Mouse (Mus musculus) kidney, postnatal 0 days (tissue): ENCODE data around the gene Hmcn1. TPM values are rescaled to one million over a fixed set of nuclear protein-coding genes. Genes with fewer than 3 reads are reported as not detected.

Source experiments
- ATAC-seq: fragments of 200-750 bp; cut with Nextera tagmentation; replicated peaks from 2 replicates; pipeline ENCODE4 v1.8.0; 2017; ENCODE audit warnings: low read depth, moderate number of reproducible peaks, moderate TSS enrichment, moderate library complexity; ENCODE audit not compliant: low FRiP score
- DNase-seq: peaks from one replicate; pipeline ENCODE4 v3.0.0-alpha.2; 2016; ENCODE audit warnings: low spot score
- H3K27ac ChIP-seq: fragments of 300-500 bp; sonication (generic); 2 replicates; pipeline ENCODE4 v1.5.1; 2014; ENCODE audit warnings: mild to moderate bottlenecking
- H3K27me3 ChIP-seq: fragments of 300-500 bp; sonication (generic); 2 replicates; pipeline ENCODE4 v1.6.1; 2014; ENCODE audit warnings: low read length, mixed read lengths; ENCODE audit not compliant: insufficient read depth
- H3K36me3 ChIP-seq: fragments of 300-500 bp; sonication (generic); 2 replicates; pipeline ENCODE4 v1.6.1; 2014; ENCODE audit warnings: low read length, mixed read lengths; ENCODE audit not compliant: insufficient read depth
- H3K4me1 ChIP-seq: fragments of 300-500 bp; sonication (generic); replicated peaks from 2 replicates; pipeline ENCODE4 v1.6.1; 2014; ENCODE audit warnings: antibody characterized with exemption, low read length, mixed read lengths; ENCODE audit not compliant: insufficient read depth
- H3K4me2 ChIP-seq: fragments of 300-500 bp; sonication (generic); 2 replicates; pipeline ENCODE4 v1.6.1; 2014; ENCODE audit warnings: mild to moderate bottlenecking, low read length, moderate library complexity, mixed read lengths
- H3K4me3 ChIP-seq: fragments of 300-500 bp; sonication (generic); replicated peaks from 2 replicates; pipeline ENCODE4 v1.5.1; 2014; ENCODE audit warnings: low read depth, low read length
- H3K9ac ChIP-seq: fragments of 300-500 bp; sonication (generic); 2 replicates; pipeline ENCODE4 v1.6.1; 2014; ENCODE audit warnings: low read depth, low read length
- H3K9me3 ChIP-seq: fragments of 300-500 bp; sonication (generic); replicated peaks from 2 replicates; pipeline ENCODE4 v1.6.1; 2016; ENCODE audit warnings: low read length, inconsistent platforms, mixed read lengths
- CTCF ChIP-seq: IDR thresholded peaks from 2 replicates; pipeline ENCODE4 v1.5.1; 2016; ENCODE audit warnings: antibody characterized with exemption, low read depth, mild to moderate bottlenecking, moderate library complexity
- WGBS: fragments of 180-500 bp; shearing (Covaris S2); extraction: QIAGEN DNeasy Blood & Tissue Kit; methylation state at CpG from one replicate; pipeline ENCODE4 v1.1.7; 2014; 5-methylcytosine and 5-hydroxymethylcytosine counted together
- polyA plus RNA-seq: library from polyadenylated mRNA; unstranded; fragments of >200 nt; fragmentation: Nextera tagmentation; extraction: Ambion mirVana; gene quantifications from 2 replicates; pipeline ENCODE4 v1.2.1, GENCODE M21; 2015

The Hmcn1 gene
- polyA plus RNA-seq, 1 experiment from 2014 or later = 31.6 TPM

GRCm38 (mm10) chr1:150909642-150910041 is 83.6 kb downstream of the Hmcn1 start:
- no peak overlapping the region for H3K9ac ChIP-seq
- no peaks in the 10 kb centered on the region for H3K27me3 ChIP-seq
- no peaks in the 10 kb centered on the region for H3K36me3 ChIP-seq
- 80% methylated on average over 2 of the region's 2 CpGs for WGBS
- no peak overlapping the region for H3K4me2 ChIP-seq
- no peak overlapping the region for H3K4me3 ChIP-seq
- no peaks in the 10 kb centered on the region for H3K4me1 ChIP-seq
- no peak overlapping the region for H3K27ac ChIP-seq
- H3K9me3 ChIP-seq = no peaks in the 10 kb centered on the region
- DNase-seq = no peak
- TF ChIP-seq CTCF = no peak
- ATAC-seq = no peak

- Histone ChIP-seq H3K4me2 (no peak overlapping the region), H3K9me3 (no peaks in the 10 kb centered on the region), H3K27me3 (no peaks in the 10 kb centered on the region), H3K4me3 (no peak overlapping the region), H3K9ac (no peak overlapping the region), H3K36me3 (no peaks in the 10 kb centered on the region), H3K4me1 (no peaks in the 10 kb centered on the region), H3K27ac (no peak overlapping the region)
- no peak for ATAC-seq
- peak; percentile 52 for DNase-seq
- TF ChIP-seq CTCF = no peak
- WGBS = 40% methylated on average over 5 of the region's 5 CpGs
These were observed 99.5 kb downstream of the Hmcn1 start for GRCm38 (mm10) chr1:150893677-150894188.

GRCm38 (mm10) chr1:150890017-150890416 is 103.2 kb downstream of the Hmcn1 start:
- WGBS = 74% methylated on average over 4 of the region's 4 CpGs
- no peak overlapping the region for H3K4me3 ChIP-seq
- no peak for TF ChIP-seq CTCF
- H3K36me3 ChIP-seq = no peaks in the 10 kb centered on the region
- DNase-seq = peak; percentile 23
- no peak overlapping the region for H3K4me2 ChIP-seq
- H3K9me3 ChIP-seq = no peaks in the 10 kb centered on the region
- H3K9ac ChIP-seq = no peak overlapping the region
- no peak for ATAC-seq
- no peak overlapping the region for H3K27ac ChIP-seq
- no peaks in the 10 kb centered on the region for H3K27me3 ChIP-seq
- H3K4me1 ChIP-seq = no peaks in the 10 kb centered on the region

- ATAC-seq = no peak
- DNase-seq = no peak
- Histone ChIP-seq H3K27ac (no peak overlapping the region), H3K4me2 (no peak overlapping the region), H3K9me3 (no peaks in the 10 kb centered on the region), H3K4me3 (no peak overlapping the region), H3K4me1 (no peaks in the 10 kb centered on the region), H3K36me3 (no peaks in the 10 kb centered on the region), H3K27me3 (no peaks in the 10 kb centered on the region), H3K9ac (no peak overlapping the region)
- 85% methylated on average over 1 of the region's 1 CpGs for WGBS
- no peak for TF ChIP-seq CTCF
These were observed 107.0 kb downstream of the Hmcn1 start for GRCm38 (mm10) chr1:150886267-150886666.

- H3K27me3 ChIP-seq = no peaks in the 10 kb centered on the region
- DNase-seq (peak; percentile 28), ATAC-seq (no peak)
- no peak overlapping the region for H3K27ac ChIP-seq
- H3K9ac ChIP-seq = no peak overlapping the region
- H3K9me3 ChIP-seq = no peaks in the 10 kb centered on the region
- 57% methylated on average over 7 of the region's 7 CpGs for WGBS
- H3K36me3 ChIP-seq = no peaks in the 10 kb centered on the region
- no peak for TF ChIP-seq CTCF
- H3K4me3 ChIP-seq = no peak overlapping the region
- no peak overlapping the region for H3K4me2 ChIP-seq
- no peaks in the 10 kb centered on the region for H3K4me1 ChIP-seq
These were observed 114.8 kb downstream of the Hmcn1 start for GRCm38 (mm10) chr1:150878421-150878820.

GRCm38 (mm10) chr1:150877920-150878319 is 115.3 kb downstream of the Hmcn1 start:
- no peak overlapping the region for H3K4me3 ChIP-seq
- ATAC-seq (no peak), DNase-seq (no peak)
- H3K9me3 ChIP-seq = no peaks in the 10 kb centered on the region
- no peak overlapping the region for H3K4me2 ChIP-seq
- TF ChIP-seq CTCF = no peak
- H3K27me3 ChIP-seq = no peaks in the 10 kb centered on the region
- H3K9ac ChIP-seq = no peak overlapping the region
- H3K4me1 ChIP-seq = no peaks in the 10 kb centered on the region
- no peak overlapping the region for H3K27ac ChIP-seq
- 80% methylated on average over 4 of the region's 4 CpGs for WGBS
- H3K36me3 ChIP-seq = no peaks in the 10 kb centered on the region

GRCm38 (mm10) chr1:150874025-150874424 is 119.2 kb downstream of the Hmcn1 start:
- Histone ChIP-seq H3K4me3 (no peak overlapping the region), H3K9ac (no peak overlapping the region), H3K4me1 (no peaks in the 10 kb centered on the region), H3K4me2 (no peak overlapping the region), H3K36me3 (no peaks in the 10 kb centered on the region), H3K27me3 (no peaks in the 10 kb centered on the region), H3K9me3 (no peaks in the 10 kb centered on the region), H3K27ac (no peak overlapping the region)
- ATAC-seq = no peak
- TF ChIP-seq CTCF = no peak
- WGBS = 68% methylated on average over 5 of the region's 5 CpGs
- DNase-seq = no peak
